In the genomic region with DNA sequence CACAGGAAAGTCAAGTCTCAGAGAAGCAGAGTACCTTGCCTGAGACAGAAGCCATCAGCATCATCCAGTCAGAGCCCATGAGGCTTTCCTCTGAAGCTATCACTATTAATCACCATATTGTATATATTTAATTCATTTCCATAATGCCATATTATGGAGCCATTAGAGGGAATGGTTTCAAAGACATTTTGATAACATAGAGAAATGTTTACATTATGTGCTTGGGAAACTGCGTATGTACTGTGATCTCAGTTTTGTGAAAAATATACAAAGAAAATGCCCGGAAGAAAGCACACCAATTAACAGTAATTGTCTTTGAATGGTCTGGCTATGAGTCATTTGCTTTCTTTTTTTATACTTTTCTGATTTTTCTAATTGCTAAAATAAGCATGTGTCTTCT, we compare ENCODE assay signal across 28 mouse cellular contexts.
"Had no signal": no experiment of that assay in that cellular context is flagged by ENCODE, and none has a peak within 500 bp of the region (broad histone marks: within the 10 kb centered on the region; RNA-seq: fewer than 3 reads in every experiment).

No protein-coding gene starts in this region.

- H3K4me1 ChIP-seq: embryonic facial prominence, embryonic 12.5 days; embryonic facial prominence, embryonic 13.5 days; embryonic facial prominence, embryonic 15.5 days; forebrain, embryonic 12.5 days; forebrain, embryonic 13.5 days; forebrain, embryonic 15.5 days had no signal

- H3K27ac ChIP-seq: embryonic facial prominence, embryonic 10.5 days; embryonic facial prominence, embryonic 12.5 days; embryonic facial prominence, embryonic 13.5 days; embryonic facial prominence, embryonic 15.5 days; forebrain, embryonic 10.5 days; forebrain, embryonic 12.5 days; forebrain, embryonic 13.5 days; forebrain, embryonic 15.5 days; gastrocnemius, adult 2 months had no signal

- H3K36me3 ChIP-seq: embryonic facial prominence, embryonic 10.5 days; embryonic facial prominence, embryonic 12.5 days; embryonic facial prominence, embryonic 13.5 days; embryonic facial prominence, embryonic 15.5 days; forebrain, embryonic 10.5 days; forebrain, embryonic 12.5 days; forebrain, embryonic 15.5 days had no signal

- DNase-seq: cerebellum, adult 2 months; cerebellum, adult 8-10 months; cerebellum, adult 9-10 months; cerebellum, adult 9-11 months; cerebellum, postnatal 10 days; cerebellum, postnatal 14 days; cerebellum, postnatal 25 days; cerebellum, postnatal 36 days; embryo, embryonic 11 days; forebrain, postnatal 0 days; gastrocnemius, adult 2 months; gastrocnemius, postnatal 10 days; gastrocnemius, postnatal 14 days; gastrocnemius, postnatal 25 days; gastrocnemius, postnatal 36 days; heart, adult 11 months; heart, adult 18-20 months had no signal

- ATAC-seq: forebrain, embryonic 13.5 days; forebrain, embryonic 14.5 days; forebrain, embryonic 15.5 days; forebrain, embryonic 16.5 days; forebrain, postnatal 0 days had no signal

- H3K9me3 ChIP-seq: embryonic facial prominence, embryonic 10.5 days; embryonic facial prominence, embryonic 12.5 days; embryonic facial prominence, embryonic 13.5 days; embryonic facial prominence, embryonic 15.5 days; forebrain, embryonic 10.5 days; forebrain, embryonic 12.5 days; forebrain, embryonic 13.5 days; forebrain, embryonic 15.5 days had no signal

- H3K27me3 ChIP-seq: embryonic facial prominence, embryonic 12.5 days; embryonic facial prominence, embryonic 13.5 days; embryonic facial prominence, embryonic 15.5 days; forebrain, embryonic 12.5 days; forebrain, embryonic 13.5 days; forebrain, embryonic 15.5 days had no signal

- H3K4me3 ChIP-seq: embryonic facial prominence, embryonic 10.5 days; embryonic facial prominence, embryonic 12.5 days; embryonic facial prominence, embryonic 13.5 days; embryonic facial prominence, embryonic 15.5 days; erythroblast, embryonic 14.5 days; forebrain, embryonic 10.5 days; forebrain, embryonic 12.5 days; forebrain, embryonic 13.5 days; forebrain, embryonic 15.5 days; gastrocnemius, adult 2 months had no signal

- H3K9ac ChIP-seq: embryonic facial prominence, embryonic 12.5 days; embryonic facial prominence, embryonic 13.5 days; embryonic facial prominence, embryonic 15.5 days; forebrain, embryonic 12.5 days; forebrain, embryonic 13.5 days; forebrain, embryonic 15.5 days; forebrain, postnatal 0 days had no signal

- H3K4me2 ChIP-seq: embryonic facial prominence, embryonic 12.5 days; embryonic facial prominence, embryonic 13.5 days; embryonic facial prominence, embryonic 15.5 days; forebrain, embryonic 12.5 days; forebrain, embryonic 13.5 days; forebrain, embryonic 15.5 days had no signal
